Mouse (Mus musculus): Measurements from ENCODE around the gene Srek1ip1.

DNA sequence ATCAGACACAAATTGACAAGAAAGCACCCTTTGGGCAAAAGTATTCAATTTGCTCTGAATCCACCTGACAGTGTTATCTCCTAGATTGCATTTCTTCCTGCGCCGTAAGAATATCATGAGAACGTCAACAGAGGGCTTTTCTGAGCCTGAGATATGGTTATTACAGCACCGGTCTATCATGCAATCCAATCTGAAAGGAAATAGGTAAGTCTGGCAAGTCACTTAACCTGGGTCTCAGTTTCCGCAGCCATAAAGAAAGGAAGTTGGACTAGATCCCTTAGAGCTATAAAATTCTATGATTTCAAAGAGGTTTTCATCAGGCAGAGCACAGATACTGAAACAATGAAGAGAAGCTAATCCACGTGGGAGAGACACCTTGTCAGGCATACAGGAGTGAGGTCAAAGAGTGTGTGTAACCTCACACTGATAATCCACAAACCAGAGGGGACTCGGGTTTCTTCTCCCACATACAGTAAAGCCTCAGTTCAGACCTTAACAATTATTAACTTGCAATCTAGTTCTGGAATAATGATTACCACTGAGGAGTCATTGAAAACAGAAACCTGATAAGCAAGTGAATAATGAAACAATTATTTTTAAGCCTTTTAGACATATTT, 7.4 kb downstream of the Srek1ip1 start:
- no peak for TF ChIP-seq CTCF (IDR thresholded peaks at IDR 0.05; ENCODE audit: borderline replicate concordance, insufficient read depth, low read length)
- no peak for TF ChIP-seq POLR2A (IDR thresholded peaks at IDR 0.05; ENCODE audit: low read depth, low read length)

Data from embryonic fibroblast, embryonic 13.5 days (primary cell).